Comparison of ENCODE assay signal across 9 mouse cellular contexts in genomic region chr1:190690528-190691262, GRCm38 (mm10).
DNase-seq lines count a peak whose midpoint lies in the region; ATAC-seq and TF ChIP-seq lines count a peak whose summit lies in the region.
"Had no signal": no experiment of that assay in that cellular context is flagged by ENCODE, and none has a peak within 500 bp of the region (broad histone marks: within the 10 kb centered on the region; RNA-seq: fewer than 3 reads in every experiment).

No protein-coding gene starts in this region.

- DNase-seq in gastrocnemius, postnatal 14 days = peak; percentile 19
- DNase-seq in gastrocnemius, adult 18-20 months (ENCODE audit: low spot score) = no peak
- no peak for DNase-seq in lung, postnatal 14 days
- DNase-seq in yolk sac, embryonic 10.5 days (ENCODE audit: low spot score) = no peak
- no peak for DNase-seq in kidney, adult 9 months
- DNase-seq: lung, postnatal 4 days had no signal

- 51% methylated on average over 29 of the region's 29 CpGs for WGBS in lung, embryonic 15.5 days
- 46% methylated on average over 29 of the region's 29 CpGs for WGBS in neural tube, embryonic 15.5 days

- no peaks in the 10 kb centered on the region for H3K9me3 ChIP-seq in lung, embryonic 15.5 days
- H3K9me3 ChIP-seq in neural tube, embryonic 15.5 days (replicated peaks) = no peaks in the 10 kb centered on the region

- H3K4me3 ChIP-seq in lung, embryonic 15.5 days = no peak overlapping the region
- peak overlapping the region; percentile 7; the same call in 1 of the 2 replicates for H3K4me3 ChIP-seq in cortical plate, adult 2 months (ENCODE audit: insufficient read depth, low read length)
- H3K4me3 ChIP-seq in neural tube, embryonic 15.5 days (replicated peaks) = no peak overlapping the region

- no peak for ATAC-seq in lung, embryonic 15.5 days (ENCODE audit: borderline replicate concordance, extremely low read depth, low FRiP score, low TSS enrichment)
- ATAC-seq in neural tube, embryonic 15.5 days (ENCODE audit: low FRiP score) = peak; percentile 72

- no peaks in the 10 kb centered on the region for H3K4me1 ChIP-seq in lung, embryonic 15.5 days
- 0 out of 2 replicates have a peak, but pooled peaks cover 1% of the 10 kb centered on the region for H3K4me1 ChIP-seq in cortical plate, adult 2 months (ENCODE audit: control insufficient read depth, insufficient read depth, low read length)
- peaks cover 22% of the 10 kb centered on the region for H3K4me1 ChIP-seq in neural tube, embryonic 15.5 days

- no peak overlapping the region for H3K27ac ChIP-seq in lung, embryonic 15.5 days
- H3K27ac ChIP-seq in cortical plate, adult 2 months (ENCODE audit: insufficient read depth, low read length) = no peak overlapping the region
- peak overlapping the region; percentile 80 for H3K27ac ChIP-seq in neural tube, embryonic 15.5 days (replicated peaks)

- peak overlapping the region; percentile 9; the same call in 1 of the 2 replicates for H3K4me2 ChIP-seq in lung, embryonic 15.5 days
- peak overlapping the region; percentile 33 for H3K4me2 ChIP-seq in neural tube, embryonic 15.5 days

- TF ChIP-seq CTCF in cortical plate, adult 2 months (IDR thresholded peaks at IDR 0.05; ENCODE audit: extremely low read depth, insufficient read depth, low read length) = no peak

- TF ChIP-seq POLR2A in cortical plate, adult 2 months (IDR thresholded peaks at IDR 0.05; ENCODE audit: extremely low read depth, insufficient read depth, low read length) = no peak

- intact Hi-C loops in gastrocnemius, postnatal 14 days (cut with DNase I; ENCODE audit: low total_unique reads) = loop anchor here (10.0 kb wide), 1 partner anchor 646 kb away; no protein-coding TSS in a partner anchor

- H3K27me3 ChIP-seq in lung, embryonic 15.5 days = peaks cover 6% of the 10 kb centered on the region; the same call in 1 of the 2 replicates
- no peaks in the 10 kb centered on the region for H3K27me3 ChIP-seq in neural tube, embryonic 15.5 days (replicated peaks)

- no peaks in the 10 kb centered on the region for H3K36me3 ChIP-seq in lung, embryonic 15.5 days
- H3K36me3 ChIP-seq in neural tube, embryonic 15.5 days = no peaks in the 10 kb centered on the region

- H3K9ac ChIP-seq in lung, embryonic 15.5 days = no peak overlapping the region
- no peak overlapping the region for H3K9ac ChIP-seq in neural tube, embryonic 15.5 days (replicated peaks)
